Mouse (Mus musculus) neural tube, embryonic 15.5 days (tissue): ENCODE results near the gene Olfr772. TPM values are rescaled to one million over a fixed set of nuclear protein-coding genes. Genes with fewer than 3 reads are reported as not detected.
"Not testable (repeated sequence)": the region's sequence is repeated elsewhere in the genome, so short reads cannot be mapped to it uniquely, and the experiment has no call there.

Experiments used
- ATAC-seq: fragments of 200-750 bp; cut with Nextera tagmentation; 2 replicates; pipeline ENCODE4 v1.8.0; 2017; ENCODE audit warnings: mild to moderate bottlenecking, moderate TSS enrichment, moderate library complexity; ENCODE audit not compliant: low FRiP score
- H3K27ac ChIP-seq: fragments of 300-500 bp; sonication (generic); replicated peaks from 2 replicates; pipeline ENCODE4 v1.5.1; 2015; ENCODE audit warnings: mild to moderate bottlenecking, inconsistent platforms
- H3K27me3 ChIP-seq: fragments of 300-500 bp; sonication (generic); replicated peaks from 2 replicates; pipeline ENCODE4 v1.6.1; 2015; ENCODE audit warnings: inconsistent platforms
- H3K36me3 ChIP-seq: fragments of 300-500 bp; sonication (generic); 2 replicates; pipeline ENCODE4 v1.6.1; 2015; ENCODE audit warnings: inconsistent platforms
- H3K4me1 ChIP-seq: fragments of 300-500 bp; sonication (generic); 2 replicates; pipeline ENCODE4 v1.6.1; 2015; ENCODE audit warnings: inconsistent platforms
- H3K4me2 ChIP-seq: fragments of 300-500 bp; sonication (generic); 2 replicates; pipeline ENCODE4 v1.6.1; 2015; ENCODE audit warnings: inconsistent platforms, mild to moderate bottlenecking, moderate library complexity
- H3K4me3 ChIP-seq: fragments of 300-500 bp; sonication (generic); replicated peaks from 2 replicates; pipeline ENCODE4 v1.5.1; 2015; ENCODE audit warnings: mild to moderate bottlenecking, inconsistent platforms
- H3K9ac ChIP-seq: fragments of 300-500 bp; sonication (generic); replicated peaks from 2 replicates; pipeline ENCODE4 v1.6.1; 2015; ENCODE audit warnings: mild to moderate bottlenecking, inconsistent platforms
- H3K9me3 ChIP-seq: fragments of 300-500 bp; sonication (generic); replicated peaks from 2 replicates; pipeline ENCODE4 v1.6.1; 2016; ENCODE audit warnings: inconsistent platforms
- whole genome bisulfite sequencing: fragments of 180-500 bp; shearing (Covaris S2); methylation state at CpG from one replicate; pipeline ENCODE4 v1.1.7; 2015; ENCODE audit warnings: mixed read lengths; 5-methylcytosine and 5-hydroxymethylcytosine counted together
- polyA plus RNA-seq: library from polyadenylated mRNA; unstranded; fragments of >200 nt; fragmentation: Nextera tagmentation; extraction: Ambion mirVana; gene quantifications from 2 replicates; pipeline ENCODE4 v1.2.1, GENCODE M21; 2015

The Olfr772 gene
- not detected in 2 replicates for polyA plus RNA-seq

- WGBS, result 92% methylated on average over 4 of the region's 4 CpGs
- not testable (repeated sequence) for H3K36me3 ChIP-seq, ATAC-seq, H3K4me3 ChIP-seq, H3K4me1 ChIP-seq, H3K9ac ChIP-seq, H3K27ac ChIP-seq, H3K9me3 ChIP-seq, H3K27me3 ChIP-seq, H3K4me2 ChIP-seq
Measured at GRCm38 (mm10) chr10:129177821-129178220, at the start of gene Olfr772. Gene Olfr772, minus strand, starts transcription at chr10:129177921.

- not testable (repeated sequence) for H3K4me2 ChIP-seq, H3K9ac ChIP-seq, H3K4me3 ChIP-seq
Measured at GRCm38 (mm10) chr10:129187319-129187718, 9.6 kb upstream of the Olfr772 start, which contains the start of gene Olfr773. Gene Olfr773, minus strand, starts transcription at chr10:129187419.

GRCm38 (mm10) chr10:129164651-129165050 is 13.1 kb downstream of the Olfr772 start, which contains the start of gene Olfr771:
Gene Olfr771, minus strand, starts transcription at chr10:129164751.
- Histone ChIP-seq H3K27ac (no peak within 1 kb of the TSS), H3K4me3 (no peak within 1 kb of the TSS), H3K9me3 (0 out of 2 replicates have a peak, but pooled peaks cover 3% of the 10 kb centered on the region), H3K4me2 (no peak within 1 kb of the TSS), H3K4me1 (no peaks in the 10 kb centered on the region), H3K36me3 (no peaks in the 10 kb centered on the region), H3K9ac (no peak within 1 kb of the TSS), H3K27me3 (no peaks in the 10 kb centered on the region)
- ATAC-seq, result no peak
- 90% methylated on average over 1 of the region's 1 CpGs for WGBS

More at GRCm38 (mm10) chr10:129187319-129187718, 9.6 kb upstream of the Olfr772 start, which contains the start of gene Olfr773:
- not testable (repeated sequence) for H3K36me3 ChIP-seq, H3K27ac ChIP-seq, H3K27me3 ChIP-seq, H3K9me3 ChIP-seq, H3K4me1 ChIP-seq, ATAC-seq

- no peak within 1 kb of the TSS for H3K9ac ChIP-seq
- no peak for ATAC-seq
- H3K27me3 ChIP-seq, result no peaks in the 10 kb centered on the region
- H3K36me3 ChIP-seq, result no peaks in the 10 kb centered on the region
- H3K9me3 ChIP-seq, result no peaks in the 10 kb centered on the region
- H3K27ac ChIP-seq, result no peak within 1 kb of the TSS
- no peak within 1 kb of the TSS for H3K4me2 ChIP-seq
- WGBS, result 72% methylated on average over 2 of the region's 2 CpGs
- no peaks in the 10 kb centered on the region for H3K4me1 ChIP-seq
- no peak within 1 kb of the TSS for H3K4me3 ChIP-seq
Measured at GRCm38 (mm10) chr10:129138898-129139297, 38.8 kb downstream of the Olfr772 start, which contains the start of gene Olfr770. Gene Olfr770, minus strand, starts transcription at chr10:129138998.

Other genes with a start within 250 kb of the Olfr772 start
- gene Itga7, start 244.1 kb downstream of the Olfr772 start, polyA plus RNA-seq, result 7.2 and 8.8 TPM in 2 replicates
- gene Mettl7b, start 216.9 kb downstream of the Olfr772 start, polyA plus RNA-seq, result 0.19 TPM in 1 of 2 replicates, not detected in the other
- not detected in 2 replicates for gene Olfr9, start 188.5 kb downstream of the Olfr772 start, polyA plus RNA-seq
- gene Olfr763, start 167.1 kb downstream of the Olfr772 start, polyA plus RNA-seq, result not detected in 2 replicates
- not detected in 2 replicates for gene Olfr764-ps1, start 138.0 kb downstream of the Olfr772 start, polyA plus RNA-seq
- not detected in 2 replicates for gene Olfr765, start 127.9 kb downstream of the Olfr772 start, polyA plus RNA-seq
- not detected in 2 replicates for gene Olfr766-ps1, start 108.9 kb downstream of the Olfr772 start, polyA plus RNA-seq
- gene Olfr767, start 95.0 kb downstream of the Olfr772 start, polyA plus RNA-seq, result not detected in 2 replicates
- gene Olfr768, start 78.5 kb downstream of the Olfr772 start, polyA plus RNA-seq, result not detected in 2 replicates
- gene Olfr769, start 60.1 kb downstream of the Olfr772 start, polyA plus RNA-seq, result not detected in 2 replicates
- gene Olfr770, start 38.9 kb downstream of the Olfr772 start, polyA plus RNA-seq, result not detected in 2 replicates
- gene Olfr771, start 13.2 kb downstream of the Olfr772 start, polyA plus RNA-seq, result not detected in 2 replicates
- not detected in 2 replicates for gene Olfr773, start 9.5 kb upstream of the Olfr772 start, polyA plus RNA-seq
- gene Olfr774, start 58.3 kb upstream of the Olfr772 start, polyA plus RNA-seq, result not detected in 2 replicates
- not detected in 2 replicates for gene Olfr775, start 70.5 kb upstream of the Olfr772 start, polyA plus RNA-seq
- gene Olfr776, start 81.2 kb upstream of the Olfr772 start, polyA plus RNA-seq, result not detected in 2 replicates
- gene Olfr777, start 93.6 kb upstream of the Olfr772 start, polyA plus RNA-seq, result not detected in 2 replicates
- gene Olfr780, start 140.2 kb upstream of the Olfr772 start, polyA plus RNA-seq, result not detected in 2 replicates
- not detected in 2 replicates for gene Olfr781, start 150.9 kb upstream of the Olfr772 start, polyA plus RNA-seq
- not detected in 2 replicates for gene Olfr782, start 170.9 kb upstream of the Olfr772 start, polyA plus RNA-seq
- gene Olfr784, start 206.2 kb upstream of the Olfr772 start, polyA plus RNA-seq, result 0.14 TPM in 2 replicates
- gene Olfr785, start 227.5 kb upstream of the Olfr772 start, polyA plus RNA-seq, result not detected in 2 replicates
- gene Olfr786, start 249.4 kb upstream of the Olfr772 start, polyA plus RNA-seq, result not detected in 2 replicates